Mouse (Mus musculus) stomach, embryonic 16.5 days (tissue): ENCODE results near the gene Eef1akmt3. TPM values are rescaled to one million over a fixed set of nuclear protein-coding genes. Genes with fewer than 3 reads are reported as not detected.

ENCODE experiments used
- ATAC-seq: fragments of 200-750 bp; cut with Nextera tagmentation; 2 replicates; pipeline ENCODE4 v1.8.0; 2017; ENCODE audit warnings: moderate number of reproducible peaks, moderate TSS enrichment; ENCODE audit not compliant: insufficient read depth, low FRiP score
- H3K27ac ChIP-seq: fragments of 300-500 bp; sonication (generic); 2 replicates; pipeline ENCODE4 v1.5.1; 2014; ENCODE audit warnings: low read length
- H3K27me3 ChIP-seq: fragments of 300-500 bp; sonication (generic); 2 replicates; pipeline ENCODE4 v1.6.1; 2014; ENCODE audit warnings: low read length, control low read depth, mixed read lengths; ENCODE audit not compliant: control insufficient read depth, insufficient read depth
- H3K36me3 ChIP-seq: fragments of 300-500 bp; sonication (generic); 2 replicates; pipeline ENCODE4 v1.6.1; 2014; ENCODE audit warnings: low read length; ENCODE audit not compliant: control insufficient read depth, insufficient read depth
- H3K4me1 ChIP-seq: fragments of 300-500 bp; sonication (generic); 2 replicates; pipeline ENCODE4 v1.6.1; 2014; ENCODE audit warnings: low read length, control low read depth, mixed read lengths; ENCODE audit not compliant: control insufficient read depth, insufficient read depth
- H3K4me2 ChIP-seq: fragments of 300-500 bp; sonication (generic); 2 replicates; pipeline ENCODE4 v1.6.1; 2014; ENCODE audit warnings: low read depth, low read length, mixed read lengths
- H3K4me3 ChIP-seq: fragments of 300-500 bp; sonication (generic); replicated peaks from 2 replicates; pipeline ENCODE4 v1.5.1; 2014; ENCODE audit warnings: mild to moderate bottlenecking, low read length
- H3K9ac ChIP-seq: fragments of 300-500 bp; sonication (generic); 2 replicates; pipeline ENCODE4 v1.6.1; 2014; ENCODE audit warnings: low read length
- H3K9me3 ChIP-seq: fragments of 300-500 bp; sonication (generic); replicated peaks from 2 replicates; pipeline ENCODE4 v1.6.1; 2016; ENCODE audit warnings: low read length, control low read depth; ENCODE audit not compliant: control insufficient read depth
- WGBS: fragments of 180-500 bp; shearing (Covaris S2); extraction: QIAGEN DNeasy Blood & Tissue Kit; methylation state at CpG from one replicate; pipeline ENCODE4 v1.1.7; 2014; 5-methylcytosine and 5-hydroxymethylcytosine counted together
- polyA plus RNA-seq: library from polyadenylated mRNA; unstranded; fragments of >200 nt; fragmentation: Nextera tagmentation; extraction: Ambion mirVana; gene quantifications from 2 replicates; pipeline ENCODE4 v1.2.1, GENCODE M21; 2015

Eef1akmt3 gene
- polyA plus RNA-seq, 1 experiment from 2014 or later, result 1.3 TPM

- Histone ChIP-seq H3K4me2 (no peak overlapping the region), H3K27me3 (no peaks in the 10 kb centered on the region), H3K9ac (no peak overlapping the region), H3K9me3 (no peaks in the 10 kb centered on the region), H3K4me3 (no peak overlapping the region), H3K36me3 (no peaks in the 10 kb centered on the region), H3K4me1 (no peaks in the 10 kb centered on the region), H3K27ac (no peak overlapping the region)
- 76% methylated on average over 16 of the region's 16 CpGs for WGBS
- ATAC-seq, result no peak
Measured at GRCm38 (mm10) chr10:127018422-127018821, 22.9 kb downstream of the Eef1akmt3 start.

GRCm38 (mm10) chr10:127017071-127017470, 24.2 kb downstream of the Eef1akmt3 start:
- no peak overlapping the region for H3K4me3 ChIP-seq
- no peaks in the 10 kb centered on the region for H3K27me3 ChIP-seq
- WGBS, result 12% methylated on average over 2 of the region's 2 CpGs

DNA sequence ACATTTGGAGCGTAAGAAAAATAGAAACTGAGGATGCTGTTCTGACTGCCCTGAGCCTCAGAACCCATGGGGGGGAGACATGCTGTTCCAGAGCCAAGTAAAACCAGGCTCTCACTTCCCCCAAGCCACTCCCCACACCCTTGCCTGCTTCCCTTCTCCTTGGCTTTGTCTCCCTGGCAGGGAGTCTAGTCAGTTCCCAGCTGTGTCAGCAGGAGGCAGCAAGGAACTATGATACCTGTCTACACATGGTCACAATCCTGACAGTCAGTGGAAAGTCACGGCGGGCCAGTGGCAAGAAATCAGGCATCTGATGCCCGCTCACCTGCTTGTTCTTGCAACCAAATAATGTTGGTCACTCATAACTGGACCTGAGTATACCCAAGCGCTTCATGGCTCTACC, 24.8 kb downstream of the Eef1akmt3 start:
- H3K4me1 ChIP-seq, result no peaks in the 10 kb centered on the region
- H3K4me2 ChIP-seq, result no peak overlapping the region
- no peak overlapping the region for H3K27ac ChIP-seq
- no peak for ATAC-seq
- H3K9ac ChIP-seq, result no peak overlapping the region
- H3K9me3 ChIP-seq, result no peaks in the 10 kb centered on the region
- H3K4me3 ChIP-seq, result no peak overlapping the region
- H3K36me3 ChIP-seq, result no peaks in the 10 kb centered on the region
- H3K27me3 ChIP-seq, result no peaks in the 10 kb centered on the region
- 51% methylated on average over 5 of the region's 5 CpGs for WGBS

More at GRCm38 (mm10) chr10:127017071-127017470, 24.2 kb downstream of the Eef1akmt3 start:
- Histone ChIP-seq H3K36me3 (no peaks in the 10 kb centered on the region), H3K4me2 (no peak overlapping the region), H3K9me3 (no peaks in the 10 kb centered on the region), H3K4me1 (no peaks in the 10 kb centered on the region), H3K27ac (no peak overlapping the region), H3K9ac (no peak overlapping the region)
- ATAC-seq, result no peak

DNA sequence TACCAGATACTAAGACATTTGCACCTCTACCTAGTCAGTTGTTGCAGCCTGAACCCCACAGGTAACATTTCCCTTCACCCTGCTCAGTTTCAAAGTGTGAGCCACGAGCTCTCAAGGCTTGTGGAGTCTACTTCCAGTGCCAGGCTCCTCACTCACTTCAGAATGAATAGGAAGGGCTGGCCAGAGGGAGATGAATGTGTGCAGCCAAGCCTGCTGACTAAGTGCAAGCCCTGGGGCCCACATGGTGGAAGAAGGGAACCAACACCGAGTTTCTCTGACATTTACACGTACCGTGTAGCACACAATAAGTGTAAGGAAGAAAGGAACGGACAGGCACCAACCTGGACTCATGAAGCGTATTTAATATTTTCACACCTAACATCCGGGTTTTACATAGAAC, 37.5 kb downstream of the Eef1akmt3 start:
- Histone ChIP-seq H3K27ac (no peak overlapping the region), H3K4me3 (no peak overlapping the region), H3K4me1 (no peaks in the 10 kb centered on the region), H3K36me3 (peaks cover under 1% of the 10 kb centered on the region; the same call in 1 of the 2 replicates), H3K27me3 (no peaks in the 10 kb centered on the region), H3K4me2 (no peak overlapping the region), H3K9ac (no peak overlapping the region), H3K9me3 (no peaks in the 10 kb centered on the region)
- WGBS, result 78% methylated on average over 7 of the region's 7 CpGs
- ATAC-seq, result no peak

- Histone ChIP-seq H3K4me1 (no peaks in the 10 kb centered on the region), H3K27me3 (no peaks in the 10 kb centered on the region), H3K9me3 (no peaks in the 10 kb centered on the region), H3K36me3 (peaks cover 5% of the 10 kb centered on the region; the same call in 1 of the 2 replicates), H3K9ac (no peak overlapping the region), H3K27ac (no peak overlapping the region), H3K4me2 (no peak overlapping the region), H3K4me3 (no peak overlapping the region)
- no peak for ATAC-seq
- WGBS, result 82% methylated on average over 8 of the region's 8 CpGs
Measured at GRCm38 (mm10) chr10:127003334-127003733, 38.0 kb downstream of the Eef1akmt3 start.

DNA sequence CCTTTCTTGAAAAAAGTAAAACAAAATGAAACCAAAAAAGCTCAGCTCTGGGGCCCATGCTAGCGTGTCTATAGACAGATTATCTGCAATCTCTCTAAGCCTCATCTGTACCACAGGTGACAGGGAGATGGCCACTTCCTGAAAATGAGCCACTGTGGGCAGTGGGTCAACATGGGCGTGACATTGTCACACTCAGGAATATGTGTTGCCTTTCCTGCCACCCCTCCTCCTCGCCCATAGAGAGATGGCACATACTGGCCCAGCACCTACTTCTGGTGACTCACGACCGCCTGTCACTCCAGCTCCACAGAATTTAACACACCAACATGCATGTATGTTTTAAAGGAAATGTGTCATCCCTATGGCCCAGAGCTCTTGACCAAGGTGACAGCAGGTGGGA, 38.5 kb downstream of the Eef1akmt3 start:
- Histone ChIP-seq H3K36me3 (peaks cover 11% of the 10 kb centered on the region; the same call in 1 of the 2 replicates), H3K27me3 (no peaks in the 10 kb centered on the region), H3K4me2 (no peak overlapping the region), H3K27ac (no peak overlapping the region), H3K9me3 (no peaks in the 10 kb centered on the region), H3K9ac (no peak overlapping the region), H3K4me3 (no peak overlapping the region), H3K4me1 (no peaks in the 10 kb centered on the region)
- no peak for ATAC-seq
- WGBS, result 81% methylated on average over 5 of the region's 5 CpGs

GRCm38 (mm10) chr10:127002056-127002455, 39.3 kb downstream of the Eef1akmt3 start:
- no peak overlapping the region for H3K4me2 ChIP-seq
- WGBS, result 71% methylated on average over 1 of the region's 1 CpGs
- no peaks in the 10 kb centered on the region for H3K27me3 ChIP-seq
- H3K9ac ChIP-seq, result no peak overlapping the region
- ATAC-seq, result no peak
- H3K4me3 ChIP-seq, result no peak overlapping the region
- H3K4me1 ChIP-seq, result peaks cover 6% of the 10 kb centered on the region; the same call in 1 of the 2 replicates
- H3K36me3 ChIP-seq, result peaks cover 17% of the 10 kb centered on the region; the same call in 1 of the 2 replicates
- H3K27ac ChIP-seq, result no peak overlapping the region
- H3K9me3 ChIP-seq, result no peaks in the 10 kb centered on the region

GRCm38 (mm10) chr10:127001297-127001696, 40.0 kb downstream of the Eef1akmt3 start:
- H3K9me3 ChIP-seq, result no peaks in the 10 kb centered on the region
- H3K4me1 ChIP-seq, result peaks cover 6% of the 10 kb centered on the region; the same call in 1 of the 2 replicates
- H3K36me3 ChIP-seq, result peaks cover 17% of the 10 kb centered on the region; the same call in 1 of the 2 replicates
- no peak overlapping the region for H3K9ac ChIP-seq
- H3K4me2 ChIP-seq, result no peak overlapping the region
- ATAC-seq, result peak; percentile 10
- no peak overlapping the region for H3K4me3 ChIP-seq
- H3K27ac ChIP-seq, result 0 out of 2 replicates have a peak overlapping the region, but pooled peaks have one; percentile 47
- 67% methylated on average over 9 of the region's 9 CpGs for WGBS
- no peaks in the 10 kb centered on the region for H3K27me3 ChIP-seq

DNA sequence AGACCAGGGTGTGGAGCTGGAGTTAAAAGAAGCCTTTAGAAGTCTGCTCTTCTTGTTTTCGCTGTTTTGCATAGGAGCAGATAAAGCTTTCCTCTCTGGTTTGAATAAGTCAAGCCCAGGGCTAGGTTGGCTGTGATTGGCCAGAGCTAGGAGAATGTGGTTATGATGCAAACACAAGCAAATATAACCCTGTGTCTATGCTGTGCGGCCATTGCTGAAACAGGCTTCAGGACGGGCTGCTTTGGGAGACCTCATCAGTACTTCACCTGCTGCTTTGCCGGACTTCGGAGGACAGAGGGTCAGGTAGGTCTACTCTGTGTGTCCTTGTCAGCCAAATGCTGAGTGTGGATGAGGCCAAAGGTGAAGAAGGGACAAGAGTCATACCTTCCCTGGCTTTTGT, 40.8 kb downstream of the Eef1akmt3 start, which contains the start of gene Avil:
TSS of gene Avil (plus strand) at position 181 of the 400 bp plus-strand sequence.
- Histone ChIP-seq H3K36me3 (peaks cover 18% of the 10 kb centered on the region; the same call in 1 of the 2 replicates), H3K4me2 (no peak within 1 kb of the TSS), H3K9me3 (no peaks in the 10 kb centered on the region), H3K4me3 (no peak within 1 kb of the TSS), H3K27ac (0 out of 2 replicates have a peak within 1 kb of the TSS, but pooled peaks have one; percentile 47), H3K9ac (no peak within 1 kb of the TSS), H3K4me1 (peaks cover 6% of the 10 kb centered on the region; the same call in 1 of the 2 replicates), H3K27me3 (no peaks in the 10 kb centered on the region)
- WGBS, result 76% methylated on average over 5 of the region's 5 CpGs
- no peak for ATAC-seq
